Mouse (Mus musculus) C2C12 (cell line): ENCODE results near the gene Cpm.

ENCODE experiments used
- CTCF ChIP-seq: IDR thresholded peaks from one replicate; pipeline ENCODE4 v1.5.1; 2011; ENCODE audit not compliant: control insufficient read depth, insufficient read depth, insufficient read length
- MAX ChIP-seq: IDR thresholded peaks from one replicate; pipeline ENCODE4 v1.6.1; 2011; ENCODE audit warnings: mild to moderate bottlenecking, control low read depth

DNA sequence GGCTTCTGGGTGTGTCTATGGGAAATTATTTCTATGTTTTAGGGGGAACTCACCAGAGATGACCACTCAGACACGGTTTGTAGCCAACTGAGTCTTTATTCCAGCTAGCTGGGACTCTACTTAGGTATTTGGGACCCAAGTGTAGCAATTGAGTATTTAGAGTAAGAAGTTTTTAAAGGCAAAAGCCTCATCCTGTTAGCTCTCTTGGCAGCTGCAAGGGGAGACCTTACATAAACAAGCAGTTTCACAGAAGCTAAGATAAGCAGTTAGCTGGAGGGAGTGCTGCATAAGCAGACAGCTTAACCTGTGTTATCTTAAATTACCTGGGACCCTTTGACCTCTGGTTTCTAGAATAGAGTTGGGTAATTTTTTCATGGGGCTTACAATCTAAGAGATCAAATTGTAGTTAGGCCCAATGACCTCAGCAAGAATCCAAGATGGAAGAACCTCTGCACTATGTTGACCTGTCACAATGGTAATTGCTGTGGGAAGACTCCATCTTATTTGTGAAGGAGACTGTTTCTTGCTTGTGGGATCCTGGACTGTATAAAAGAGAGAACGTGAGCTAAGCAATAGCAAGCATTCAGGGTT is 18.4 kb upstream of the Cpm start:
- TF ChIP-seq CTCF (no peak), MAX (no peak)
